Mouse (Mus musculus): Measurements from ENCODE around the gene Oaz3. TPM values are rescaled to one million over a fixed set of nuclear protein-coding genes. Genes with fewer than 3 reads are reported as not detected.

Gene Oaz3
- polyA plus RNA-seq, 1 experiment = not detected

GRCm38 (mm10) chr3:94386671-94387070 lies 57.0 kb downstream of the Oaz3 start:
- Histone ChIP-seq H3K4me3 (ENCODE audit: low read depth, low read length) (no peak overlapping the region), H3K36me3 (ENCODE audit: control insufficient read depth, insufficient read depth, low read length) (peaks cover 32% of the 10 kb centered on the region), H3K27ac (ENCODE audit: insufficient read depth, low read depth, low read length) (no peak overlapping the region), H3K27me3 (ENCODE audit: control insufficient read depth, insufficient read depth, low read length) (no peaks in the 10 kb centered on the region), H3K4me1 (ENCODE audit: control insufficient read depth, insufficient read depth, insufficient read length, low read length) (no peaks in the 10 kb centered on the region)
- TF ChIP-seq POLR2A (IDR thresholded peaks at IDR 0.05; ENCODE audit: low read depth, low read length) = no peak
- TF ChIP-seq CTCF (IDR thresholded peaks at IDR 0.05; ENCODE audit: extremely low read depth, insufficient read length, insufficient replicate concordance, low read depth, low read length) = no peak
- 73% methylated on average over 4 of the region's 4 CpGs for WGBS

- no peaks in the 10 kb centered on the region for H3K4me1 ChIP-seq (ENCODE audit: control insufficient read depth, insufficient read depth, insufficient read length, low read length)
- H3K36me3 ChIP-seq (ENCODE audit: control insufficient read depth, insufficient read depth, low read length) = peaks cover 17% of the 10 kb centered on the region
- no peak overlapping the region for H3K27ac ChIP-seq (ENCODE audit: insufficient read depth, low read depth, low read length)
- no peaks in the 10 kb centered on the region for H3K27me3 ChIP-seq (ENCODE audit: control insufficient read depth, insufficient read depth, low read length)
- no peak overlapping the region for H3K4me3 ChIP-seq (ENCODE audit: low read depth, low read length)
- TF ChIP-seq POLR2A (IDR thresholded peaks at IDR 0.05; ENCODE audit: low read depth, low read length) = no peak
- TF ChIP-seq CTCF (IDR thresholded peaks at IDR 0.05; ENCODE audit: extremely low read depth, insufficient read length, insufficient replicate concordance, low read depth, low read length) = no peak
- WGBS = 72% methylated on average over 3 of the region's 3 CpGs
Observed at GRCm38 (mm10) chr3:94383476-94383875, 60.2 kb downstream of the Oaz3 start.

Other genes with a start within 250 kb of the Oaz3 start
- gene Gm5286, start 247.2 kb downstream of the Oaz3 start, polyA plus RNA-seq (2012; rRNA removed) = not detected in 2 replicates
- not detected in 2 replicates for gene Gm4778, start 179.9 kb downstream of the Oaz3 start, polyA plus RNA-seq (2012; rRNA removed)
- gene Them4, start 133.8 kb downstream of the Oaz3 start, polyA plus RNA-seq (2012; rRNA removed) = 0.47 and 1.0 TPM in 2 replicates
- gene Them5, start 101.8 kb downstream of the Oaz3 start, polyA plus RNA-seq (2012; rRNA removed) = not detected in 2 replicates
- 1.4 and 3.7 TPM in 2 replicates for gene C2cd4d, start 81.5 kb downstream of the Oaz3 start, polyA plus RNA-seq (2012; rRNA removed)
- gene Rorc, start 71.1 kb downstream of the Oaz3 start, polyA plus RNA-seq (2012; rRNA removed) = 10.2 and 28.3 TPM in 2 replicates
- gene Lingo4, start 45.4 kb downstream of the Oaz3 start, polyA plus RNA-seq (2012; rRNA removed) = 0.23 and 0.42 TPM in 2 replicates
- gene Tdrkh, start 30.6 kb downstream of the Oaz3 start, polyA plus RNA-seq (2012; rRNA removed) = not detected in 2 replicates
- 17.3 and 20.6 TPM in 2 replicates for gene Mrpl9, start 597 bp downstream of the Oaz3 start, polyA plus RNA-seq (2012; rRNA removed)
- gene Celf3, start 34.4 kb upstream of the Oaz3 start, polyA plus RNA-seq (2012; rRNA removed) = 12.1 and 26.1 TPM in 2 replicates
- gene Riiad1, start 36.4 kb upstream of the Oaz3 start, polyA plus RNA-seq (2012; rRNA removed) = 0.23 TPM in 1 of 2 replicates, not detected in the other
- gene Snx27, start 138.8 kb upstream of the Oaz3 start, polyA plus RNA-seq (2012; rRNA removed) = 2.3 and 3.4 TPM in 2 replicates
- not detected in 2 replicates for gene Gm10972, start 199.2 kb upstream of the Oaz3 start, polyA plus RNA-seq (2012; rRNA removed)
- gene Tuft1, start 215.0 kb upstream of the Oaz3 start, polyA plus RNA-seq (2012; rRNA removed) = 11.1 and 47.4 TPM in 2 replicates
- 2.1 and 2.4 TPM in 2 replicates for gene Selenbp2, start 249.6 kb upstream of the Oaz3 start, polyA plus RNA-seq (2012; rRNA removed)